11 mouse cellular contexts compared by ENCODE assay signal in the genomic region with DNA sequence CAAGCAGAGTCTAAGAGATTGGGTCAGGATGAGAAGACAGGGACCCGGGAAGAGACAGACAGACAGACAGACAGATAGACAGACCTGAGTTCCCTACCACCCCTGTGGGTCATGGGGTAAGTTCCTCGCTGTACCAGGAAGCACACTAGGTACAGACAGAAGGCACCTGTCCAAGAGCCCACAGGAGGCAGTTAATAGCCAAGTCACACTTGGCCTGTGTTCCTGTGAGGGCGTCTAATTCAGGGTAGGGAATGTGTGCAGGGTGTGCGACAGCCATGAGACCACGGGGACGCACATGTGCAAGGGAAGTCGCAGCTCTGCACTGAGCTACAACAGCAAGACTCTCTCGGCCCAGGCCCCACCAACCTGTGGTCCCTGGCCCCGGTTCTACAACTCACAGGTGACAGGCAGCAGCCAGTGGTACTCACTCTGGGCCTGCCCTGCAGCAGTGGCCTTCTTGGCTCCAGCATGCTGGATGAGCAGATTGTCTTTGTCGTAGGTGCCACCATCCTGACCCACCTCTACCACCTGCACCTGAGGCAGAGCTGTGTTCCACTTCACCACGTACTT.
DNase-seq lines count a peak whose midpoint lies in the region.
"Had no signal": no experiment of that assay in that cellular context is flagged by ENCODE, and none has a peak within 500 bp of the region (broad histone marks: within the 10 kb centered on the region; RNA-seq: fewer than 3 reads in every experiment).

No protein-coding gene starts in this region.

- DNase-seq in cerebellum, adult 11 months: peak; percentile 45
- no peak for DNase-seq in cerebellum, postnatal 10 days
- peak; percentile 71 for DNase-seq in cerebellum, adult 11-12 months
- peak; percentile 64 for DNase-seq in cerebellum, adult 9-10 months
- DNase-seq in cerebellum, postnatal 36 days: peak; percentile 46 to 62
- DNase-seq in B cell, adult 2 months: no peak
- no peak for DNase-seq in gastrocnemius, postnatal 14 days
- DNase-seq in retina, embryonic 14.5 days (ENCODE audit: low spot score): no peak
- DNase-seq: adrenal gland, adult 2 months; adrenal gland, postnatal 25 days; kidney, adult 2 months had no signal

- intact Hi-C loops in gastrocnemius, postnatal 14 days (cut with DNase I; ENCODE audit: low total_unique reads): no loop called here

Comparison
In these comparisons a context has a peak if more than half of its experiments do, and no peak if none do; other contexts are left out.
1. DNase-seq: peak in cerebellum, adult 11 months (single experiment), cerebellum, adult 11-12 months (single experiment), cerebellum, adult 9-10 months (single experiment) and cerebellum, postnatal 36 days (2 of 2); none in cerebellum, postnatal 10 days (0 of 2), B cell, adult 2 months (0 of 2), gastrocnemius, postnatal 14 days (single experiment) and retina, embryonic 14.5 days (single experiment).